Mouse (Mus musculus) lung, postnatal 36 days (tissue): ENCODE measurements around the gene Gm45062.

Experiments used
- DNase-seq: peaks from one replicate; pipeline ENCODE4 v3.0.0; 2022; ENCODE audit warnings: mixed read lengths

Gm45062 gene

GRCm38 (mm10) chr6:8420187-8420503 is 160.9 kb downstream of the Gm45062 start:
- DNase-seq: no peak

GRCm38 (mm10) chr6:8421421-8421820 is 162.2 kb downstream of the Gm45062 start:
- no peak for DNase-seq

GRCm38 (mm10) chr6:8421959-8422581 is 162.8 kb downstream of the Gm45062 start:
- peak; percentile 19 for DNase-seq

- no peak for DNase-seq
Measured at GRCm38 (mm10) chr6:8423142-8423541, 163.9 kb downstream of the Gm45062 start.

- no peak for DNase-seq
Measured at GRCm38 (mm10) chr6:8427692-8428091, 168.4 kb downstream of the Gm45062 start.

- no peak for DNase-seq
Measured at GRCm38 (mm10) chr6:8430610-8431234, 171.5 kb downstream of the Gm45062 start.

- DNase-seq: no peak
Measured at GRCm38 (mm10) chr6:8433179-8433578, 173.9 kb downstream of the Gm45062 start.

- DNase-seq: no peak
Measured at GRCm38 (mm10) chr6:8437937-8438336, 178.7 kb downstream of the Gm45062 start.

GRCm38 (mm10) chr6:8441814-8442213 is 182.6 kb downstream of the Gm45062 start:
- DNase-seq: no peak

- peak; percentile 16 for DNase-seq
Measured at GRCm38 (mm10) chr6:8446786-8447185, 187.5 kb downstream of the Gm45062 start.

- no peak for DNase-seq
Measured at GRCm38 (mm10) chr6:8455599-8455998, 196.3 kb downstream of the Gm45062 start.

- DNase-seq: no peak
Measured at GRCm38 (mm10) chr6:8458596-8458995, 199.3 kb downstream of the Gm45062 start.

- DNase-seq: no peak
Measured at GRCm38 (mm10) chr6:8462447-8462846, 203.2 kb downstream of the Gm45062 start.

GRCm38 (mm10) chr6:8465388-8465787 is 206.1 kb downstream of the Gm45062 start:
- no peak for DNase-seq

GRCm38 (mm10) chr6:8465985-8466384 is 206.7 kb downstream of the Gm45062 start:
- DNase-seq: no peak

- DNase-seq: peak; percentile 23
Measured at GRCm38 (mm10) chr6:8467667-8468337, 208.6 kb downstream of the Gm45062 start.

- peak; percentile 51 for DNase-seq
Measured at GRCm38 (mm10) chr6:8469918-8470317, 210.7 kb downstream of the Gm45062 start.

- DNase-seq: no peak
Measured at GRCm38 (mm10) chr6:8472125-8472524, 212.9 kb downstream of the Gm45062 start.

- DNase-seq: peak; percentile 61
Measured at GRCm38 (mm10) chr6:8472915-8473314, 213.7 kb downstream of the Gm45062 start.

GRCm38 (mm10) chr6:8473498-8473897 is 214.2 kb downstream of the Gm45062 start:
- peak; percentile 74 for DNase-seq

GRCm38 (mm10) chr6:8474316-8474715 is 215.1 kb downstream of the Gm45062 start:
- no peak for DNase-seq

GRCm38 (mm10) chr6:8474820-8475219 is 215.6 kb downstream of the Gm45062 start:
- no peak for DNase-seq

- no peak for DNase-seq
Measured at GRCm38 (mm10) chr6:8479176-8479575, 219.9 kb downstream of the Gm45062 start.
